Mouse (Mus musculus): Measurements from ENCODE around the gene Doc2g.
"Not testable (repeated sequence)": the region's sequence is repeated elsewhere in the genome, so short reads cannot be mapped to it uniquely, and the experiment has no call there.

DNA sequence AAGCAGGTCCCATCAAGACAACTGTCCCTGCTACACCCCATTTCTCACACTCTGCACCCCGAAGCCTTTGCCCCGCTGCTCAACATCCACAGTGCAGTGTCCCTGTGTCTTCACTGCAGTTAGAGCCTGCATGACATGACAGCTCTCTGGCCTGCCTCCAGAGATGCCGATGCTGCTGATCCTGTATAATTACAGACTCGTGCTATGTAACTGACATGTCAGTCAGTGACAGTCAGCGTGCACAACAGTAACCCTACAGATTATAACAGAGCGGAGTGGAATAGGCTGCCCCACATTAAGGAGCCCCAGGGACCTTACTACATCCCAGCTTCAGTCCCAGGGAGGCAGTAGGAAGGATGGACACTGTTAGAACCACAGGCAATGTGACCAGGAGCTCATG is 41.3 kb upstream of the Doc2g start:
- TF ChIP-seq GATA1, TAL1 (IDR thresholded peaks at IDR 0.05; ENCODE audit: low read length): not testable (repeated sequence)

Measured in erythroblast, embryonic 14.5 days (primary cell).